Mouse (Mus musculus) adrenal gland, postnatal 25 days (tissue): ENCODE data around the gene Vps13d. TPM values are rescaled to one million over a fixed set of nuclear protein-coding genes. Genes with fewer than 3 reads are reported as not detected.

ENCODE experiments used
- DNase-seq: peaks from one replicate; pipeline ENCODE4 v3.0.0; 2021; ENCODE audit warnings: mixed read lengths
- total RNA-seq: library from RNA; stranded (reverse); gene quantifications from 2 replicates; pipeline ENCODE4 v1.2.3, GENCODE M21; 2021

Vps13d gene
- total RNA-seq, 1 experiment from 2014 or later: 73.1 TPM

GRCm38 (mm10) chr4:145035450-145035849 is 159.4 kb downstream of the Vps13d start:
- no peak for DNase-seq

GRCm38 (mm10) chr4:145034506-145035243 is 160.1 kb downstream of the Vps13d start:
- peak; percentile 6 for DNase-seq

- no peak for DNase-seq
These were observed 161.4 kb downstream of the Vps13d start for GRCm38 (mm10) chr4:145033392-145033791.

GRCm38 (mm10) chr4:145032637-145033036 is 162.2 kb downstream of the Vps13d start:
- no peak for DNase-seq

- DNase-seq: no peak
These were observed 163.3 kb downstream of the Vps13d start for GRCm38 (mm10) chr4:145031510-145031909.

- DNase-seq: no peak
These were observed 168.4 kb downstream of the Vps13d start for GRCm38 (mm10) chr4:145026449-145026851.

- DNase-seq: peak; percentile 24
These were observed 169.4 kb downstream of the Vps13d start for GRCm38 (mm10) chr4:145025409-145025762.

GRCm38 (mm10) chr4:145024694-145025408 is 170.0 kb downstream of the Vps13d start:
- no peak for DNase-seq

GRCm38 (mm10) chr4:145023911-145024310 is 170.9 kb downstream of the Vps13d start:
- no peak for DNase-seq

- no peak for DNase-seq
These were observed 172.0 kb downstream of the Vps13d start for GRCm38 (mm10) chr4:145022815-145023214.

GRCm38 (mm10) chr4:145022211-145022610 is 172.6 kb downstream of the Vps13d start:
- DNase-seq: no peak

GRCm38 (mm10) chr4:145020383-145020782 is 174.4 kb downstream of the Vps13d start:
- DNase-seq: no peak

GRCm38 (mm10) chr4:145019121-145019714 is 175.6 kb downstream of the Vps13d start:
- no peak for DNase-seq

GRCm38 (mm10) chr4:145017745-145018144 is 177.1 kb downstream of the Vps13d start:
- peak; percentile 44 for DNase-seq

GRCm38 (mm10) chr4:145016669-145017068 is 178.1 kb downstream of the Vps13d start:
- DNase-seq: peak; percentile 18

GRCm38 (mm10) chr4:145014632-145014960 is 180.2 kb downstream of the Vps13d start:
- DNase-seq: no peak

GRCm38 (mm10) chr4:145013760-145014631 is 180.8 kb downstream of the Vps13d start:
- DNase-seq: no peak

GRCm38 (mm10) chr4:145013187-145013586 is 181.6 kb downstream of the Vps13d start:
- DNase-seq: no peak

- no peak for DNase-seq
These were observed 183.6 kb downstream of the Vps13d start for GRCm38 (mm10) chr4:145011156-145011555.

- DNase-seq: no peak
These were observed 184.9 kb downstream of the Vps13d start for GRCm38 (mm10) chr4:145009934-145010333.

GRCm38 (mm10) chr4:145009437-145009836 is 185.4 kb downstream of the Vps13d start:
- no peak for DNase-seq

GRCm38 (mm10) chr4:145005943-145006545 is 188.8 kb downstream of the Vps13d start:
- no peak for DNase-seq
